Mouse (Mus musculus) c-Kit-positive CD71-negative TER-119-negative erythroid progenitor cells, embryonic 14.5 days (primary cell): ENCODE measurements around the gene Cel.
A peak's percentile ranks its signal among the peaks of the same experiment; 100 is the strongest.

ENCODE experiments used
- DNase-seq: peaks from one replicate; pipeline ENCODE4 v3.0.0-alpha.2; 2013; ENCODE audit warnings: low read depth

The Cel gene

DNA sequence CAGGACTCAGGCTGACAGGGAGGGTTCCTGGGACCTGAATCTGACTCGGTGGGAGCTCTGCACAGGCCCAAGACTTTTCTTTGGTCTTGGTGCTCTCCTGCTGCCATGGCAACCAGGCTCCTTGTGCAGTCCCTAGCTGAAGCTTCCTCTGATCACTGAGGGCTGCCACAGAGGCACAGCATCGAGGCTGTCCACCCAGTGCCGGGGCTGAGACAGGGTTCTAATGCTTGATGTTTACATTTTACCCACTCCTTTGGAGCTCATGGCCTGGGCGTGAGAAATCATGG lies 25.6 kb downstream of the Cel start:
- no peak for DNase-seq

- DNase-seq: no peak
These were observed 26.2 kb downstream of the Cel start for GRCm38 (mm10) chr2:28536766-28537633.

GRCm38 (mm10) chr2:28536166-28536565 lies 27.0 kb downstream of the Cel start:
- DNase-seq: no peak

DNA sequence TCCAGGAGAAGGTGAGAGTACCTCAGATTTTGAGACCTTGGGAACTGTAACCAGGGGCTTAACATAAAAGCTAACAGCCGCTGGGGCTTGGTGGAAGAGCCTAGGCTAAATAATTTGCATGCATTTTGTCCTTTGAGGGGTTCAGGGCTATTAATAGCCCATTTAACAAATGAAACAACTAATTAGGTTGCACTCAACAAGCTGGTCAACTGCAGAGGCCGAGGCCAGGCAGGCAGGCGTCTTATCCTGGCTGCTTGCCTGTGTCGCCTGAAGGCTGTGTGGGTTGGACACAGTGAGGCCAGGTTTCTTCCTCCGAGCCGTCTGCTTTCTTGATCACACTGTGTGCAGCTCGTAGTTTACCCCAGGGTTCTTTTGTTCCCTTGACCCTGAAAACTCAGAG lies 27.6 kb downstream of the Cel start:
- no peak for DNase-seq

GRCm38 (mm10) chr2:28535263-28535540 lies 28.0 kb downstream of the Cel start:
- DNase-seq: no peak

GRCm38 (mm10) chr2:28534436-28535262 lies 28.6 kb downstream of the Cel start:
- DNase-seq: no peak

DNA sequence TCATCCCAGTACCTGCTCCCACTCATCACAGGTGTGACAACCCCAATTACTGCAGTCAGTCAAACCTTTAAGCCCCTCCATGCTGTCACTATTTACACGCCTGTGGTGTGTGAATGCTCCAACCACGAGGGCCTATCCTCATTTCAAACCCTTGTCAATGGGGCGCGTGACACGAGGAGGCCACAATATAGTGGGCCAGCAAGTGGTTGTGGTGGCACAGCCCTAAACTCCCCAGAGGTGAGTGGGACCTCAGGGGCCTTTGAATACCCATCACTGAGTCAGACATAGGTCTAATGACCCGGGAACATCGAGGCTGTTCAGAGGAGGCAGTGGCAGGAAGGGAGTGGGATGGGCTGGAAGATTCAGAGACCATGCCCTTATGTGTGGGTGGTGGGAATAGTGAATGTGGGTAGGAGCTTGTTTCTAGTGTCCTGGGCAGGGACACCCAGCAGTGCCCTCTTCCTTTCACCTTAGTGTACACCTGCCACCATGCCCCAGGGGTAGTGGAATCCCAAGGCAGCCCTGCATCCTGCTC lies 29.2 kb downstream of the Cel start:
- no peak for DNase-seq

GRCm38 (mm10) chr2:28532938-28533771 lies 30.0 kb downstream of the Cel start:
- peak; percentile 70 for DNase-seq

- no peak for DNase-seq
These were observed 32.9 kb downstream of the Cel start for GRCm38 (mm10) chr2:28530311-28530710.

DNA sequence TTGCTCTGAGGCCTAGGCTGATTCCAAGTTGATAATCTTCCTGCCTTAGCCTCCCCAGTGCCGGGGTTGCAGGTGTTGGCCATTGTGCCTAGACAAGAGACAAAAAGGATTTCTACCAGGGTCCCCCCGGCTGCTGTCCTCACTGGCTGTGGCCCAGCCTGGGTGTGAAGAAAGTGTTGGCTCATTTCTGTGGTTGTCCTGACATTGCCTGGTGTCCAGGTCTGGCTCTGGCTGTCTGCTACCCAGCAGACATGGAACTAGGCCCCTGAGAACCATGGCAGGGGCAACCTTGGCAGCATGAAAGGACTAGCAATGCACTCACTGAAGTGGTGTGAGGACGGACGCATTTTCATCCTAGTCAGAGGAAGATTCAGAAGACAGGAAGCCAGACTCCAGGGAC lies 33.3 kb downstream of the Cel start:
- DNase-seq: no peak

DNA sequence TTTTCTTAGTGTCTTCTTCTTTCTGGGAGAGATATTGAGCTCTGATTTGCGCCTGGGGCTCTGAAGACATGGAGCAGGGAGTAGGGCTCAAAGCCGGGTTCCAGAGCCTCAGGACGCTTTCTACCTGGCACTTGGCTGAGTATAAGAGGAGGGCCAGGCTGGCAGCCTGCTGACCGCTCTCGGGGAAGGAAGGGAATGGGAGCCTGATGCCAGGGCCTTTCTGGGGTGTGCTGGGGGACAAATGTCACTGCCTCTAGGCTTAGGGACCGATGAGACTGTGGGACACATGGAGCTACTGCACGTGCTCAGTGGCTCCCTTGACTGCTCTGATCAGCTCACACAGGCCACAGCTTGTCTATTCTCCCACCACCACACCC lies 34.9 kb downstream of the Cel start:
- no peak for DNase-seq

- DNase-seq: no peak
These were observed 35.5 kb downstream of the Cel start for GRCm38 (mm10) chr2:28527436-28528353.

GRCm38 (mm10) chr2:28525943-28526876 lies 37.0 kb downstream of the Cel start:
- DNase-seq: no peak

DNA sequence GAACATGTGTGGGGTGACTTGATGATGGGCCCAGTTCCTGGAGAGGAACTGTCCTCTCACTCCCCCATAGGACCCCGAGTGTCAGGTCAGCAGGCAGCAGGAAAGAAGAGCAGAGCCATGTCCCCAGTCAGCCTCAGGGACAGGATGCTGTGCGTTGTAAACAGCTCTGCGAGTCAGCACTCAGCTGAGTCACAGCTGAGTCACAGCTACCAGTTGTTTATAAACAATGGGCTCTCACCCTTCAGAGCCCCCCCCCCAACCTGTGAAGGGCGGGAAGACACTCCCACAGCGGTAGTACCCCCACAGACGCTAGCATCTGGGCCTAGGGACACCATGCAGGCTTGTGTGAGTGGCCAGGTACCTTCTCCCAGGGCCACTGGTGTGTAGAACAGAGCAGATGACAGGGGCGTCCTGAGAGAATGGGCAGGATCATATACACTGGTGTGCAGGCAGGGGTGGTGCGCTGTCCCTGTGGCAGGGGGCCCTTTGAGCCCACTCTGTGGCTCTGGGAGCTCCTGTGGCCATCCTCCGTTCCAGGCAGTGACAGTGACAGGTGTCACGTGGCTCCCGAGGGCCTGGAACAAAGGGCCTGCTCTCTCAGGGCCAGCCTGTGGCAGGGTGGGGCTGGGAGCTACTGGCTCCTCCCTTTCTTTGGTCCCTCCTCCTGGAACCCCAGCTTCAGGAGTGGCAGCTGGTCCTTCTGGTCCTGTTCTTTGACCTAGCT lies 37.8 kb downstream of the Cel start:
- DNase-seq: no peak

DNA sequence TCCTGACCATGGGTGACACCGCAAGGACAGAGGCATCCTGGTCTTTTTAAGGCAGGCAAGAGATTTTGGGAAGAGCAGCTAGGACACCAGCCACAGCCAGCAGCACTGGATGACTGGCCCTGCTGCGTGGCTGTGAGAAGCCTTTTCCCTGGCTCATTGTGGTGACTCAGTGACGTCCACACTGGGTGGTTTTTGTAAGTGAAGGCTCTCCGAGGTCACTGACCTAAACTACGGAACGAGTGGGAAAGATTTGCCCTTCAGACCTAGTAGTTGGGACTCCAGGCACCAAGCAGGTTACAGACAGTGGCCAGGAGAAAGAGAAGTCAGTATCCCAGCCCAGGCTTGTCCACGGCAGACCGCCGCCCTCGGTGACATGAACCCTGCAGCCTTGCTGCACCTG lies 38.8 kb downstream of the Cel start:
- DNase-seq: no peak

DNA sequence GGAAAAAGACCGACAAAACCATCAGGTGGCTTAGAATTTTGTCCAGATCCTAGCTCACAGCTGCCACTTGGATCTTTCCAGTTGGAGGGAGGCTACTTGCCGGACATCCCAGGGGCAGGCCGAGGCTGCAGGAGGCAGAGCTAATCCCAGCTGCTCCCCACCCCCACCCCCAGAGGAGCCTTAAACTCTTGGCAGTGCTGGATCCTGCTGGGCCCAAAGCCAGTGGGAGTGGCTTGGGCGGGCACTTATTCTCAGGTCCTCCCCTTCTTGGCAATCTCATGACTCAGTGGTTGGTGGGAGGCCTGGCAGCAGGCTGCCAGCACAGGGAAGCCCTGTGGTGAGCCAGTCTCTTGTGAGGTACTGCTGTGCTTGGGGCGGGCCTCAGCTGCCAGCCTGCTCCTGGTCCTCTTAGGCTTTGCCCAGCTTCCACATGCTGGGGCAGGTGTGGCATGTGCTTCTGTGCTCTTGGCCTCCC lies 39.5 kb downstream of the Cel start:
- DNase-seq: no peak

- DNase-seq: no peak
These were observed 41.0 kb downstream of the Cel start for GRCm38 (mm10) chr2:28522166-28522565.

GRCm38 (mm10) chr2:28521571-28522151 lies 41.5 kb downstream of the Cel start:
- DNase-seq: no peak

- no peak for DNase-seq
These were observed 42.6 kb downstream of the Cel start for GRCm38 (mm10) chr2:28520581-28520980.
